Mouse (Mus musculus) embryonic facial prominence, embryonic 12.5 days (tissue): Measurements from ENCODE around the gene Tmed1. TPM values are rescaled to one million over a fixed set of nuclear protein-coding genes. Genes with fewer than 3 reads are reported as not detected.
"Not testable (repeated sequence)": the region's sequence is repeated elsewhere in the genome, so short reads cannot be mapped to it uniquely, and the experiment has no call there.

Source experiments
- ATAC-seq: fragments of 200-750 bp; cut with Nextera tagmentation; 2 replicates; pipeline ENCODE4 v1.8.0; 2017; ENCODE audit not compliant: insufficient number of reproducible peaks, insufficient read depth, low FRiP score, low TSS enrichment
- H3K27ac ChIP-seq: fragments of 300-500 bp; sonication (generic); 2 replicates; pipeline ENCODE4 v1.5.1; 2016; ENCODE audit warnings: mild to moderate bottlenecking
- H3K27me3 ChIP-seq: fragments of 300-500 bp; sonication (generic); 2 replicates; pipeline ENCODE4 v1.6.1; 2016; ENCODE audit warnings: mild to moderate bottlenecking, moderate library complexity
- H3K36me3 ChIP-seq: fragments of 300-500 bp; sonication (generic); 2 replicates; pipeline ENCODE4 v1.6.1; 2016; ENCODE audit warnings: mild to moderate bottlenecking
- H3K4me1 ChIP-seq: fragments of 300-500 bp; sonication (generic); 2 replicates; pipeline ENCODE4 v1.6.1; 2016
- H3K4me2 ChIP-seq: fragments of 300-500 bp; sonication (generic); replicated peaks from 2 replicates; pipeline ENCODE4 v1.6.1; 2016; ENCODE audit warnings: mild to moderate bottlenecking, moderate library complexity
- H3K4me3 ChIP-seq: fragments of 300-500 bp; sonication (generic); 2 replicates; pipeline ENCODE4 v1.5.1; 2016; ENCODE audit warnings: mild to moderate bottlenecking
- H3K9ac ChIP-seq: fragments of 300-500 bp; sonication (generic); 2 replicates; pipeline ENCODE4 v1.6.1; 2016; ENCODE audit warnings: mild to moderate bottlenecking, moderate library complexity
- H3K9me3 ChIP-seq: fragments of 300-500 bp; sonication (generic); 2 replicates; pipeline ENCODE4 v1.6.1; 2016; ENCODE audit warnings: mild to moderate bottlenecking, moderate library complexity
- WGBS: fragments of 180-500 bp; shearing (Covaris S2); methylation state at CpG from one replicate; pipeline ENCODE4 v1.1.7; 2016; 5-methylcytosine and 5-hydroxymethylcytosine counted together
- polyA plus RNA-seq: library from polyadenylated mRNA; unstranded; fragments of >200 nt; fragmentation: Nextera tagmentation; extraction: Ambion mirVana; gene quantifications from 2 replicates; pipeline ENCODE4 v1.2.1, GENCODE M21; 2016

Gene Tmed1
- polyA plus RNA-seq, 1 experiment from 2014 or later, result 113 TPM

- peaks cover 38% of the 10 kb centered on the region for H3K4me1 ChIP-seq
- WGBS, result 93% methylated on average over 2 of the region's 2 CpGs
- H3K36me3 ChIP-seq, result peaks cover 30% of the 10 kb centered on the region
- no peak for ATAC-seq
- no peak overlapping the region for H3K9ac ChIP-seq
- peak overlapping the region; percentile 98 for H3K27ac ChIP-seq
- H3K27me3 ChIP-seq, result no peaks in the 10 kb centered on the region
- peak overlapping the region; percentile 52 for H3K4me2 ChIP-seq
- peak overlapping the region; percentile 16; the same call in 1 of the 2 replicates for H3K4me3 ChIP-seq
- H3K9me3 ChIP-seq, result no peaks in the 10 kb centered on the region
These were observed 12.4 kb downstream of the Tmed1 start for GRCm38 (mm10) chr9:21497664-21498063.

- Histone ChIP-seq H3K27me3 (no peaks in the 10 kb centered on the region), H3K4me1 (peaks cover 38% of the 10 kb centered on the region), H3K9ac (peak overlapping the region; percentile 12; the same call in 1 of the 2 replicates), H3K4me2 (peak overlapping the region; percentile 52), H3K36me3 (peaks cover 29% of the 10 kb centered on the region), H3K4me3 (peak overlapping the region; percentile 16; the same call in 1 of the 2 replicates), H3K9me3 (no peaks in the 10 kb centered on the region), H3K27ac (peak overlapping the region; percentile 98)
- peak; percentile 74 for ATAC-seq
- WGBS, result 42% methylated on average over 16 of the region's 16 CpGs
These were observed 13.0 kb downstream of the Tmed1 start for GRCm38 (mm10) chr9:21497050-21497542.

- H3K4me2 ChIP-seq, result peak overlapping the region; percentile 52
- H3K27me3 ChIP-seq, result no peaks in the 10 kb centered on the region
- peak; percentile 90 for ATAC-seq
- peak overlapping the region; percentile 98 for H3K27ac ChIP-seq
- H3K9ac ChIP-seq, result peak overlapping the region; percentile 39
- peaks cover 33% of the 10 kb centered on the region for H3K36me3 ChIP-seq
- 42% methylated on average over 17 of the region's 19 CpGs for WGBS
- H3K4me3 ChIP-seq, result peak overlapping the region; percentile 30
- H3K4me1 ChIP-seq, result peaks cover 38% of the 10 kb centered on the region
- H3K9me3 ChIP-seq, result no peaks in the 10 kb centered on the region
These were observed 13.6 kb downstream of the Tmed1 start for GRCm38 (mm10) chr9:21496308-21497049.

GRCm38 (mm10) chr9:21494726-21495125 lies 15.3 kb downstream of the Tmed1 start:
- peaks cover 38% of the 10 kb centered on the region for H3K4me1 ChIP-seq
- H3K4me3 ChIP-seq, result no peak overlapping the region
- H3K4me2 ChIP-seq, result peak overlapping the region; percentile 52
- WGBS, result 82% methylated on average over 9 of the region's 9 CpGs
- no peaks in the 10 kb centered on the region for H3K9me3 ChIP-seq
- H3K36me3 ChIP-seq, result peaks cover 31% of the 10 kb centered on the region
- no peak overlapping the region for H3K27ac ChIP-seq
- H3K9ac ChIP-seq, result no peak overlapping the region
- no peaks in the 10 kb centered on the region for H3K27me3 ChIP-seq
- no peak for ATAC-seq

GRCm38 (mm10) chr9:21493907-21494306 lies 16.1 kb downstream of the Tmed1 start:
- Histone ChIP-seq H3K4me2 (no peak overlapping the region), H3K4me1 (peaks cover 38% of the 10 kb centered on the region), H3K27ac (0 out of 2 replicates have a peak overlapping the region, but pooled peaks have one; percentile 20), H3K9ac (no peak overlapping the region), H3K4me3 (no peak overlapping the region), H3K9me3 (no peaks in the 10 kb centered on the region), H3K27me3 (no peaks in the 10 kb centered on the region), H3K36me3 (peaks cover 27% of the 10 kb centered on the region)
- no peak for ATAC-seq
- WGBS, result 51% methylated on average over 2 of the region's 2 CpGs

- no peak overlapping the region for H3K9ac ChIP-seq
These were observed 19.4 kb downstream of the Tmed1 start for GRCm38 (mm10) chr9:21490696-21491095.

GRCm38 (mm10) chr9:21488246-21488645 lies 21.8 kb downstream of the Tmed1 start:
- not testable (repeated sequence) for H3K9ac ChIP-seq
- peaks cover 61% of the 10 kb centered on the region for H3K36me3 ChIP-seq
- 83% methylated on average over 1 of the region's 2 CpGs for WGBS

More at GRCm38 (mm10) chr9:21490696-21491095, 19.4 kb downstream of the Tmed1 start:
- ATAC-seq, result no peak
- Histone ChIP-seq H3K36me3 (peaks cover 45% of the 10 kb centered on the region), H3K27ac (no peak overlapping the region), H3K4me1 (peaks cover 22% of the 10 kb centered on the region), H3K9me3 (no peaks in the 10 kb centered on the region), H3K4me2 (no peak overlapping the region), H3K27me3 (no peaks in the 10 kb centered on the region), H3K4me3 (no peak overlapping the region)
- WGBS, result 92% methylated on average over 9 of the region's 9 CpGs

GRCm38 (mm10) chr9:21484065-21484464 lies 26.0 kb downstream of the Tmed1 start:
- H3K9ac ChIP-seq, result no peak overlapping the region
- no peak overlapping the region for H3K4me2 ChIP-seq
- no peak; the same call in 1 of the 2 replicates for ATAC-seq
- H3K4me3 ChIP-seq, result no peak overlapping the region
- 93% methylated on average over 4 of the region's 4 CpGs for WGBS
- peaks cover 67% of the 10 kb centered on the region for H3K36me3 ChIP-seq
- H3K27ac ChIP-seq, result no peak overlapping the region
- H3K9me3 ChIP-seq, result no peaks in the 10 kb centered on the region
- H3K27me3 ChIP-seq, result no peaks in the 10 kb centered on the region
- no peaks in the 10 kb centered on the region for H3K4me1 ChIP-seq

More at GRCm38 (mm10) chr9:21488246-21488645, 21.8 kb downstream of the Tmed1 start:
- not testable (repeated sequence) for H3K4me2 ChIP-seq, H3K9me3 ChIP-seq, H3K27ac ChIP-seq, H3K27me3 ChIP-seq, H3K4me1 ChIP-seq, ATAC-seq, H3K4me3 ChIP-seq

GRCm38 (mm10) chr9:21477707-21478106 lies 32.3 kb downstream of the Tmed1 start:
- ATAC-seq, result no peak
- Histone ChIP-seq H3K9ac (no peak overlapping the region), H3K4me3 (no peak overlapping the region), H3K27me3 (no peaks in the 10 kb centered on the region), H3K36me3 (peaks cover 82% of the 10 kb centered on the region), H3K27ac (no peak overlapping the region), H3K4me1 (no peaks in the 10 kb centered on the region), H3K4me2 (no peak overlapping the region), H3K9me3 (peaks cover 12% of the 10 kb centered on the region; the same call in 1 of the 2 replicates)
- 98% methylated on average over 6 of the region's 6 CpGs for WGBS

GRCm38 (mm10) chr9:21472913-21473312 lies 37.1 kb downstream of the Tmed1 start:
- 86% methylated on average over 4 of the region's 4 CpGs for WGBS

GRCm38 (mm10) chr9:21469032-21470024 lies 40.7 kb downstream of the Tmed1 start:
- Histone ChIP-seq H3K4me3 (no peak overlapping the region), H3K9me3 (no peaks in the 10 kb centered on the region), H3K4me2 (no peak overlapping the region), H3K36me3 (peaks cover 69% of the 10 kb centered on the region), H3K27ac (no peak overlapping the region), H3K4me1 (no peaks in the 10 kb centered on the region), H3K9ac (no peak overlapping the region), H3K27me3 (no peaks in the 10 kb centered on the region)
- ATAC-seq, result no peak
- 90% methylated on average over 20 of the region's 20 CpGs for WGBS

More at GRCm38 (mm10) chr9:21472913-21473312, 37.1 kb downstream of the Tmed1 start:
- Histone ChIP-seq H3K9ac (no peak overlapping the region), H3K4me2 (no peak overlapping the region), H3K9me3 (peaks cover 9% of the 10 kb centered on the region; the same call in 1 of the 2 replicates), H3K27ac (no peak overlapping the region), H3K27me3 (no peaks in the 10 kb centered on the region), H3K4me3 (no peak overlapping the region), H3K36me3 (peaks cover 83% of the 10 kb centered on the region), H3K4me1 (no peaks in the 10 kb centered on the region)
- ATAC-seq, result no peak
